Mouse (Mus musculus) neural tube, embryonic 14.5 days (tissue): Measurements from ENCODE around the gene Fam207a. TPM values are rescaled to one million over a fixed set of nuclear protein-coding genes. Genes with fewer than 3 reads are reported as not detected.

Experiments
- ATAC-seq: fragments of 200-750 bp; cut with Nextera tagmentation; 2 replicates; pipeline ENCODE4 v1.8.0; 2017; ENCODE audit warnings: low read depth, mild to moderate bottlenecking, moderate TSS enrichment, moderate library complexity
- H3K27ac ChIP-seq: fragments of 300-500 bp; sonication (generic); 2 replicates; pipeline ENCODE4 v1.5.1; 2014; ENCODE audit warnings: low read depth, mild to moderate bottlenecking, control low read depth, low read length, moderate library complexity, mixed read lengths
- H3K27me3 ChIP-seq: fragments of 300-500 bp; sonication (generic); 2 replicates; pipeline ENCODE4 v1.6.1; 2014; ENCODE audit warnings: low read length; ENCODE audit not compliant: control insufficient read depth, insufficient read depth
- H3K36me3 ChIP-seq: fragments of 300-500 bp; sonication (generic); 2 replicates; pipeline ENCODE4 v1.6.1; 2014; ENCODE audit warnings: low read length, mixed read lengths; ENCODE audit not compliant: control insufficient read depth, insufficient read depth
- H3K4me1 ChIP-seq: fragments of 300-500 bp; sonication (generic); 2 replicates; pipeline ENCODE4 v1.6.1; 2014; ENCODE audit warnings: low read length; ENCODE audit not compliant: control insufficient read depth, insufficient read depth
- H3K4me2 ChIP-seq: fragments of 300-500 bp; sonication (generic); 2 replicates; pipeline ENCODE4 v1.6.1; 2014; ENCODE audit warnings: mild to moderate bottlenecking, low read depth, low read length, control low read depth
- H3K4me3 ChIP-seq: fragments of 300-500 bp; sonication (generic); 2 replicates; pipeline ENCODE4 v1.5.1; 2014; ENCODE audit warnings: low read depth, low read length, control low read depth, mixed read lengths
- H3K9ac ChIP-seq: fragments of 300-500 bp; sonication (generic); replicated peaks from 2 replicates; pipeline ENCODE4 v1.6.1; 2014; ENCODE audit warnings: low read depth, mild to moderate bottlenecking, control low read depth, low read length, mixed read lengths
- H3K9me3 ChIP-seq: fragments of 300-500 bp; sonication (generic); 2 replicates; pipeline ENCODE4 v1.6.1; 2016; ENCODE audit warnings: low read length; ENCODE audit not compliant: control insufficient read depth
- WGBS: fragments of 180-500 bp; shearing (Covaris S2); extraction: QIAGEN DNeasy Blood & Tissue Kit; methylation state at CpG from one replicate; pipeline ENCODE4 v1.1.7; 2014; 5-methylcytosine and 5-hydroxymethylcytosine counted together
- polyA plus RNA-seq: library from polyadenylated mRNA; unstranded; fragments of >200 nt; fragmentation: Nextera tagmentation; extraction: Ambion mirVana; gene quantifications from 2 replicates; pipeline ENCODE4 v1.2.1, GENCODE M21; 2014

Gene Fam207a
- polyA plus RNA-seq, 1 experiment from 2014 or later, result 39.8 TPM

GRCm38 (mm10) chr10:77552162-77552561 lies 36.6 kb upstream of the Fam207a start:
- H3K4me3 ChIP-seq, result no peak overlapping the region
- H3K27me3 ChIP-seq, result no peaks in the 10 kb centered on the region
- H3K9ac ChIP-seq, result no peak overlapping the region
- no peaks in the 10 kb centered on the region for H3K9me3 ChIP-seq
- H3K4me1 ChIP-seq, result no peaks in the 10 kb centered on the region
- H3K4me2 ChIP-seq, result no peak overlapping the region
- H3K36me3 ChIP-seq, result no peaks in the 10 kb centered on the region
- ATAC-seq, result no peak
- 90% methylated on average over 5 of the region's 5 CpGs for WGBS
- no peak overlapping the region for H3K27ac ChIP-seq

DNA sequence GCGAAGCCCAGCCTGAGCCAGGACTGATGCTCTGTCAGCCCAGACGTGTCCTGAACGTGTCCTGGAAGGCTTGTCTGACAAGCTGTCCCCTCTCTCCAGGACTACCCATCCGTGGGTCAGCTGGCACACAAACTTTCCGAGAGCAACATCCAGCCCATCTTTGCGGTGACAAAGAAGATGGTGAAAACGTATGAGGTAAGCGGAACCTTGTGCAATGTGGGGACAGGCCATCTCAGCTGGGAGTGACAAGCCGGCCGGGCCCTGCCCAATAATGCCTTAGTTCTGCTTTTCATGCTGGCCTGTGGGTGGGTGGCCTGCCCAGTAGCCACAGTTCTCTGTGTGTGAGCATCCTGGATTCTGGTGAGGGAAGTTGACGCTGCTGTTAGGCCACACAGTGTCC lies 35.3 kb upstream of the Fam207a start:
- WGBS, result 79% methylated on average over 11 of the region's 11 CpGs
- H3K27ac ChIP-seq, result no peak overlapping the region
- no peaks in the 10 kb centered on the region for H3K4me1 ChIP-seq
- H3K9ac ChIP-seq, result no peak overlapping the region
- no peaks in the 10 kb centered on the region for H3K27me3 ChIP-seq
- H3K4me2 ChIP-seq, result no peak overlapping the region
- H3K4me3 ChIP-seq, result no peak overlapping the region
- no peaks in the 10 kb centered on the region for H3K36me3 ChIP-seq
- ATAC-seq, result no peak
- H3K9me3 ChIP-seq, result no peaks in the 10 kb centered on the region

- no peak overlapping the region for H3K9ac ChIP-seq
- no peaks in the 10 kb centered on the region for H3K4me1 ChIP-seq
- no peak for ATAC-seq
- H3K27ac ChIP-seq, result no peak overlapping the region
- H3K36me3 ChIP-seq, result no peaks in the 10 kb centered on the region
- no peak overlapping the region for H3K4me2 ChIP-seq
- WGBS, result 80% methylated on average over 10 of the region's 10 CpGs
- no peak overlapping the region for H3K4me3 ChIP-seq
- H3K27me3 ChIP-seq, result no peaks in the 10 kb centered on the region
- H3K9me3 ChIP-seq, result no peaks in the 10 kb centered on the region
Measured at GRCm38 (mm10) chr10:77548576-77548975, 33.0 kb upstream of the Fam207a start.

DNA sequence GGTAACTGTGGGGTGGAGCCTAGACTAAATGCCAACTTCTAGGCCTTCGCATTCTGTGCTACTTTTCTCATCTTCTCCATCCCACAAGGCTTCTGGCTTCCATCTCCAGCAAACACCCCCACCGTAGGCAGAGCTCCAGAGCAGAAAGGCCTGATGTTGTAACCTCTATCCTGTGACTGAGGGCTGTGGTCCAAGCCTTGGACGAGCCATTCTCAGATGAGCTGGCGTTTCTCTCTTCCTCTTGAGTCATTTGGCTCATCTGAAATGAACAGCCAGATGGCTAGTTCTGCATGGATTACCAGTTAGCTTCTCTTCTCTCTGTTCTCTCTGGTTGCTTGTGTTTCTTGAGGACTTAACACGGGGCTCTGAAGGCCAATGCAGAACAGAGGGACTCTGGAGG lies 29.3 kb upstream of the Fam207a start:
- no peak overlapping the region for H3K27ac ChIP-seq
- 83% methylated on average over 5 of the region's 5 CpGs for WGBS
- ATAC-seq, result no peak
- no peaks in the 10 kb centered on the region for H3K27me3 ChIP-seq
- no peak overlapping the region for H3K4me2 ChIP-seq
- no peaks in the 10 kb centered on the region for H3K4me1 ChIP-seq
- H3K9me3 ChIP-seq, result no peaks in the 10 kb centered on the region
- no peak overlapping the region for H3K4me3 ChIP-seq
- H3K9ac ChIP-seq, result no peak overlapping the region
- no peaks in the 10 kb centered on the region for H3K36me3 ChIP-seq

- Histone ChIP-seq H3K36me3 (no peaks in the 10 kb centered on the region), H3K4me2 (no peak overlapping the region), H3K27me3 (no peaks in the 10 kb centered on the region), H3K9ac (no peak overlapping the region), H3K4me3 (no peak overlapping the region), H3K27ac (no peak overlapping the region), H3K9me3 (no peaks in the 10 kb centered on the region), H3K4me1 (no peaks in the 10 kb centered on the region)
- WGBS, result 44% methylated on average over 7 of the region's 7 CpGs
- ATAC-seq, result no peak
Measured at GRCm38 (mm10) chr10:77543226-77543625, 27.6 kb upstream of the Fam207a start.

GRCm38 (mm10) chr10:77541864-77542666 lies 26.5 kb upstream of the Fam207a start:
- H3K9ac ChIP-seq, result no peak overlapping the region
- H3K4me3 ChIP-seq, result no peak overlapping the region
- no peaks in the 10 kb centered on the region for H3K4me1 ChIP-seq
- no peaks in the 10 kb centered on the region for H3K36me3 ChIP-seq
- WGBS, result 92% methylated on average over 10 of the region's 10 CpGs
- no peaks in the 10 kb centered on the region for H3K27me3 ChIP-seq
- ATAC-seq, result no peak
- no peak overlapping the region for H3K27ac ChIP-seq
- no peaks in the 10 kb centered on the region for H3K9me3 ChIP-seq
- H3K4me2 ChIP-seq, result no peak overlapping the region

GRCm38 (mm10) chr10:77540576-77541102 lies 25.1 kb upstream of the Fam207a start:
- H3K9me3 ChIP-seq, result no peaks in the 10 kb centered on the region
- H3K4me2 ChIP-seq, result no peak overlapping the region
- H3K9ac ChIP-seq, result no peak overlapping the region
- H3K4me3 ChIP-seq, result no peak overlapping the region
- WGBS, result 81% methylated on average over 4 of the region's 4 CpGs
- no peaks in the 10 kb centered on the region for H3K36me3 ChIP-seq
- no peaks in the 10 kb centered on the region for H3K27me3 ChIP-seq
- no peak for ATAC-seq
- no peaks in the 10 kb centered on the region for H3K4me1 ChIP-seq
- no peak overlapping the region for H3K27ac ChIP-seq

- Histone ChIP-seq H3K4me2 (no peak overlapping the region), H3K9me3 (no peaks in the 10 kb centered on the region), H3K4me3 (no peak overlapping the region), H3K27ac (no peak overlapping the region), H3K4me1 (no peaks in the 10 kb centered on the region), H3K9ac (no peak overlapping the region), H3K27me3 (no peaks in the 10 kb centered on the region), H3K36me3 (no peaks in the 10 kb centered on the region)
- ATAC-seq, result no peak
- WGBS, result 86% methylated on average over 7 of the region's 7 CpGs
Measured at GRCm38 (mm10) chr10:77539320-77539945, 23.8 kb upstream of the Fam207a start.
